Comparison of ENCODE assay signal across 10 mouse cellular contexts in genomic region chr3:94616717-94617116, GRCm38 (mm10). TPM values are rescaled to one million over a fixed set of nuclear protein-coding genes. Genes with fewer than 3 reads are reported as not detected.
DNase-seq lines count a peak whose midpoint lies in the region; ATAC-seq and TF ChIP-seq lines count a peak whose summit lies in the region.
"Had no signal": no experiment of that assay in that cellular context is flagged by ENCODE, and none has a peak within 500 bp of the region (broad histone marks: within the 10 kb centered on the region; RNA-seq: fewer than 3 reads in every experiment).

No protein-coding gene starts in this region.

- TF ChIP-seq EP300 in heart, adult 2 months (IDR thresholded peaks at IDR 0.05; ENCODE audit: insufficient read depth, low read depth, low read length) = no peak

- no peaks in the 10 kb centered on the region for H3K79me2 ChIP-seq in heart, adult 2 months (replicated peaks; ENCODE audit: control insufficient read depth, insufficient read depth, low read length)

- no peak overlapping the region for H3K9ac ChIP-seq in heart, adult 2 months (ENCODE audit: low read depth, low read length)
- no peak overlapping the region for H3K9ac ChIP-seq in heart, embryonic 12.5 days
- H3K9ac ChIP-seq: embryonic facial prominence, embryonic 15.5 days; limb, embryonic 12.5 days had no signal

- WGBS in heart, adult 2 months = 52% methylated on average over 4 of the region's 4 CpGs
- WGBS in heart, embryonic 12.5 days = 73% methylated on average over 4 of the region's 4 CpGs

- peak; percentile 26 to 47 for DNase-seq in heart, adult 2 months
- DNase-seq in 3T3-L1 (ENCODE audit: low read depth, low spot score) (peak; percentile 55), MN1 (ENCODE audit: low spot score) (peak; percentile 19)
- DNase-seq in cerebellum, adult 9-11 months = peak; percentile 29
- peak; percentile 17 to 35 for DNase-seq in kidney, adult 8-10 months
- no peak for DNase-seq in Muller cell, postnatal 12 days (ENCODE audit: inconsistent ontology term)

- ATAC-seq in heart, embryonic 12.5 days (ENCODE audit: insufficient number of reproducible peaks, low FRiP score) = no peak
- peak; percentile 76 for ATAC-seq in megakaryocyte progenitor cell, adult 5-6 weeks (replicated peaks; ENCODE audit: poor library complexity)

- no peaks in the 10 kb centered on the region for H3K4me1 ChIP-seq in heart, adult 2 months (ENCODE audit: control insufficient read depth, insufficient read depth, low read length)
- H3K4me1 ChIP-seq in heart, embryonic 12.5 days (replicated peaks) = peaks cover 22% of the 10 kb centered on the region

- no peaks in the 10 kb centered on the region for H3K36me3 ChIP-seq in heart, adult 2 months (ENCODE audit: control insufficient read depth, insufficient read depth, low read length)
- H3K36me3 ChIP-seq in heart, embryonic 12.5 days = peaks cover 15% of the 10 kb centered on the region; the same call in 1 of the 2 replicates
- H3K36me3 ChIP-seq: embryonic facial prominence, embryonic 15.5 days; limb, embryonic 12.5 days had no signal

- intact Hi-C loops in heart, adult 2 months (cut with DNase I) = loop anchor here (2.0 to 5.0 kb wide), 2 partner anchors 232 to 286 kb away; no protein-coding TSS in a partner anchor

- H3K27ac ChIP-seq in heart, adult 2 months = no peak overlapping the region
- H3K27ac ChIP-seq in heart, embryonic 12.5 days (ENCODE audit: poor library complexity, severe bottlenecking) = no peak overlapping the region
- H3K27ac ChIP-seq: embryonic facial prominence, embryonic 15.5 days; limb, embryonic 12.5 days had no signal

- H3K27me3 ChIP-seq in heart, adult 2 months (ENCODE audit: control insufficient read depth, insufficient read depth, low read length) = no peaks in the 10 kb centered on the region
- no peaks in the 10 kb centered on the region for H3K27me3 ChIP-seq in heart, embryonic 12.5 days (replicated peaks)
- H3K27me3 ChIP-seq: embryonic facial prominence, embryonic 15.5 days; limb, embryonic 12.5 days had no signal

- no peak overlapping the region for H3K4me3 ChIP-seq in heart, adult 2 months
- no peak overlapping the region for H3K4me3 ChIP-seq in heart, embryonic 12.5 days
- H3K4me3 ChIP-seq: embryonic facial prominence, embryonic 15.5 days; limb, embryonic 12.5 days had no signal

- TF ChIP-seq CTCF in heart, adult 2 months (IDR thresholded peaks at IDR 0.05) = peak; percentile 87

- H3K4me2 ChIP-seq in heart, embryonic 12.5 days = no peak overlapping the region
- H3K4me2 ChIP-seq: embryonic facial prominence, embryonic 15.5 days; limb, embryonic 12.5 days had no signal

- no peak for TF ChIP-seq POLR2A in heart, adult 2 months (IDR thresholded peaks at IDR 0.05; ENCODE audit: insufficient read depth, low read depth, low read length)

- H3K9me3 ChIP-seq in heart, embryonic 12.5 days (replicated peaks) = no peaks in the 10 kb centered on the region
- H3K9me3 ChIP-seq: embryonic facial prominence, embryonic 15.5 days; limb, embryonic 12.5 days had no signal

RNA-seq across cellular contexts. Expression of gene Gm10972, which starts 26.2 kb away (rescaled TPM):
- not detected for total RNA-seq in heart, adult 2 months (2021)
- polyA plus RNA-seq in heart, adult 2 months (2012; rRNA removed) = not detected in 2 replicates
- not detected in 2 replicates for polyA plus RNA-seq in heart, embryonic 12.5 days (2016; fragmentation: Nextera tagmentation; extraction: Ambion mirVana)
- total RNA-seq in megakaryocyte progenitor cell, adult 5-6 weeks (2015) = not detected in 2 replicates
- total RNA-seq in megakaryocyte progenitor cell, adult 5-6 weeks (2017) = not detected in 2 replicates
- polyA plus RNA-seq: embryonic facial prominence, embryonic 15.5 days; limb, embryonic 12.5 days had no signal

RNA-seq across cellular contexts. Expression of gene Snx27, which starts 34.2 kb away (rescaled TPM):
- 10 to 100 TPM; 27.4 to 29.0 TPM for total RNA-seq in heart, adult 2 months (2021)
- polyA plus RNA-seq in heart, adult 2 months (2012; rRNA removed) = 7.5 and 14.4 TPM in 2 replicates
- polyA plus RNA-seq in heart, embryonic 12.5 days (2016; fragmentation: Nextera tagmentation; extraction: Ambion mirVana) = 40.3 and 41.4 TPM in 2 replicates
- total RNA-seq in megakaryocyte progenitor cell, adult 5-6 weeks (2015) = 21.9 and 22.5 TPM in 2 replicates
- 23.2 and 36.4 TPM in 2 replicates for total RNA-seq in megakaryocyte progenitor cell, adult 5-6 weeks (2017)

RNA-seq across cellular contexts. Expression of gene Tuft1, which starts 42.0 kb away (rescaled TPM):
- 1 to 10 TPM; 2.0 to 2.1 TPM for total RNA-seq in heart, adult 2 months (2021)
- 1.6 and 1.9 TPM in 2 replicates for polyA plus RNA-seq in heart, adult 2 months (2012; rRNA removed)
- polyA plus RNA-seq in heart, embryonic 12.5 days (2016; fragmentation: Nextera tagmentation; extraction: Ambion mirVana) = 8.0 and 8.5 TPM in 2 replicates
- total RNA-seq in megakaryocyte progenitor cell, adult 5-6 weeks (2015) = 3.5 TPM in 2 replicates
- 4.2 and 5.2 TPM in 2 replicates for total RNA-seq in megakaryocyte progenitor cell, adult 5-6 weeks (2017)
